Mouse (Mus musculus) hindbrain, embryonic 16.5 days (tissue): ENCODE results near the gene Tenm2. TPM values are rescaled to one million over a fixed set of nuclear protein-coding genes. Genes with fewer than 3 reads are reported as not detected.

ENCODE experiments used
- ATAC-seq: fragments of 200-750 bp; cut with Nextera tagmentation; 2 replicates; pipeline ENCODE4 v1.8.0; 2017; ENCODE audit warnings: moderate TSS enrichment, moderate library complexity
- H3K27ac ChIP-seq: fragments of 300-500 bp; sonication (generic); 2 replicates; pipeline ENCODE4 v1.5.1; 2014; ENCODE audit warnings: low read depth, mild to moderate bottlenecking, control low read depth, low read length, moderate library complexity
- H3K27me3 ChIP-seq: fragments of 300-500 bp; sonication (generic); replicated peaks from 2 replicates; pipeline ENCODE4 v1.6.1; 2014; ENCODE audit warnings: low read length; ENCODE audit not compliant: control insufficient read depth, insufficient read depth
- H3K36me3 ChIP-seq: fragments of 300-500 bp; sonication (generic); 2 replicates; pipeline ENCODE4 v1.6.1; 2014; ENCODE audit warnings: mild to moderate bottlenecking, low read length, moderate library complexity, mixed read lengths; ENCODE audit not compliant: control insufficient read depth, insufficient read depth
- H3K4me1 ChIP-seq: fragments of 300-500 bp; sonication (generic); 2 replicates; pipeline ENCODE4 v1.6.1; 2014; ENCODE audit warnings: low read depth, low read length; ENCODE audit not compliant: control insufficient read depth, insufficient read depth
- H3K4me2 ChIP-seq: fragments of 300-500 bp; sonication (generic); 2 replicates; pipeline ENCODE4 v1.6.1; 2014; ENCODE audit warnings: mild to moderate bottlenecking, low read length, control low read depth, moderate library complexity
- H3K4me3 ChIP-seq: fragments of 300-500 bp; sonication (generic); 2 replicates; pipeline ENCODE4 v1.5.1; 2014; ENCODE audit warnings: mild to moderate bottlenecking, low read length, control low read depth, moderate library complexity
- H3K9ac ChIP-seq: fragments of 300-500 bp; sonication (generic); 2 replicates; pipeline ENCODE4 v1.6.1; 2014; ENCODE audit warnings: low read depth, mild to moderate bottlenecking, control low read depth, low read length, moderate library complexity
- H3K9me3 ChIP-seq: fragments of 300-500 bp; sonication (generic); 2 replicates; pipeline ENCODE4 v1.6.1; 2014; ENCODE audit warnings: mild to moderate bottlenecking, low read length, moderate library complexity; ENCODE audit not compliant: control insufficient read depth
- WGBS: fragments of 180-500 bp; shearing (Covaris S2); extraction: QIAGEN DNeasy Blood & Tissue Kit; methylation state at CpG from one replicate; pipeline ENCODE4 v1.1.7; 2014; 5-methylcytosine and 5-hydroxymethylcytosine counted together
- polyA plus RNA-seq: library from polyadenylated mRNA; unstranded; fragments of >200 nt; fragmentation: Nextera tagmentation; extraction: Ambion mirVana; gene quantifications from 2 replicates; pipeline ENCODE4 v1.2.1, GENCODE M21; 2015

Tenm2 gene
- polyA plus RNA-seq, 1 experiment from 2014 or later = 33.2 TPM

GRCm38 (mm10) chr11:36226061-36226460 lies 1009.7 kb downstream of the Tenm2 start:
- no peaks in the 10 kb centered on the region for H3K9me3 ChIP-seq
- peaks cover 11% of the 10 kb centered on the region for H3K4me1 ChIP-seq
- no peaks in the 10 kb centered on the region for H3K27me3 ChIP-seq
- 33% methylated on average over 3 of the region's 3 CpGs for WGBS
- ATAC-seq = no peak
- H3K27ac ChIP-seq = no peak overlapping the region
- no peak overlapping the region for H3K4me3 ChIP-seq
- H3K4me2 ChIP-seq = no peak overlapping the region
- H3K36me3 ChIP-seq = no peaks in the 10 kb centered on the region
- H3K9ac ChIP-seq = no peak overlapping the region

GRCm38 (mm10) chr11:36223716-36224439 lies 1011.9 kb downstream of the Tenm2 start:
- Histone ChIP-seq H3K9ac (no peak overlapping the region), H3K27ac (no peak overlapping the region), H3K27me3 (no peaks in the 10 kb centered on the region), H3K9me3 (no peaks in the 10 kb centered on the region), H3K36me3 (no peaks in the 10 kb centered on the region), H3K4me2 (no peak overlapping the region), H3K4me3 (no peak overlapping the region), H3K4me1 (peaks cover 18% of the 10 kb centered on the region)
- no peak for ATAC-seq
- 81% methylated on average over 7 of the region's 7 CpGs for WGBS

GRCm38 (mm10) chr11:36222071-36222470 lies 1013.7 kb downstream of the Tenm2 start:
- Histone ChIP-seq H3K36me3 (no peaks in the 10 kb centered on the region), H3K4me3 (no peak overlapping the region), H3K9me3 (no peaks in the 10 kb centered on the region), H3K4me2 (no peak overlapping the region), H3K27me3 (no peaks in the 10 kb centered on the region), H3K9ac (no peak overlapping the region), H3K4me1 (peaks cover 18% of the 10 kb centered on the region), H3K27ac (peak overlapping the region; percentile 52)
- ATAC-seq = no peak
- 58% methylated on average over 3 of the region's 3 CpGs for WGBS

- ATAC-seq = peak; percentile 75
- 0 out of 2 replicates have a peak overlapping the region, but pooled peaks have one; percentile 28 for H3K9ac ChIP-seq
- 9% methylated on average over 10 of the region's 10 CpGs for WGBS
- H3K4me1 ChIP-seq = peaks cover 18% of the 10 kb centered on the region
- H3K4me2 ChIP-seq = peak overlapping the region; percentile 50
- no peaks in the 10 kb centered on the region for H3K36me3 ChIP-seq
- no peaks in the 10 kb centered on the region for H3K27me3 ChIP-seq
- peak overlapping the region; percentile 19 for H3K4me3 ChIP-seq
- H3K27ac ChIP-seq = peak overlapping the region; percentile 52
- no peaks in the 10 kb centered on the region for H3K9me3 ChIP-seq
Observed at GRCm38 (mm10) chr11:36221271-36221975, 1014.3 kb downstream of the Tenm2 start.

- 0 out of 2 replicates have a peak, but pooled peaks have one; percentile 48 for ATAC-seq
- H3K4me2 ChIP-seq = no peak overlapping the region
- H3K4me1 ChIP-seq = peaks cover 18% of the 10 kb centered on the region
- peak overlapping the region; percentile 44 for H3K9ac ChIP-seq
- H3K27me3 ChIP-seq = no peaks in the 10 kb centered on the region
- no peaks in the 10 kb centered on the region for H3K36me3 ChIP-seq
- H3K27ac ChIP-seq = peak overlapping the region; percentile 70
- WGBS = 17% methylated on average over 5 of the region's 5 CpGs
- no peak overlapping the region for H3K4me3 ChIP-seq
- no peaks in the 10 kb centered on the region for H3K9me3 ChIP-seq
Observed at GRCm38 (mm10) chr11:36220651-36221050, 1015.1 kb downstream of the Tenm2 start.

GRCm38 (mm10) chr11:36219586-36219985 lies 1016.2 kb downstream of the Tenm2 start:
- Histone ChIP-seq H3K9me3 (no peaks in the 10 kb centered on the region), H3K27me3 (no peaks in the 10 kb centered on the region), H3K27ac (no peak overlapping the region), H3K9ac (no peak overlapping the region), H3K4me1 (peaks cover 18% of the 10 kb centered on the region), H3K4me3 (no peak overlapping the region), H3K4me2 (no peak overlapping the region), H3K36me3 (no peaks in the 10 kb centered on the region)
- ATAC-seq = no peak
- 79% methylated on average over 4 of the region's 4 CpGs for WGBS

GRCm38 (mm10) chr11:36214589-36214988 lies 1021.2 kb downstream of the Tenm2 start:
- no peak overlapping the region for H3K9ac ChIP-seq
- no peaks in the 10 kb centered on the region for H3K36me3 ChIP-seq
- 57% methylated on average over 3 of the region's 3 CpGs for WGBS
- no peaks in the 10 kb centered on the region for H3K4me1 ChIP-seq
- no peak overlapping the region for H3K4me3 ChIP-seq
- peak; percentile 68; the same call in 1 of the 2 replicates for ATAC-seq
- no peak overlapping the region for H3K4me2 ChIP-seq
- no peaks in the 10 kb centered on the region for H3K9me3 ChIP-seq
- no peak overlapping the region for H3K27ac ChIP-seq
- H3K27me3 ChIP-seq = no peaks in the 10 kb centered on the region

GRCm38 (mm10) chr11:36204381-36204780 lies 1031.4 kb downstream of the Tenm2 start:
- no peak for ATAC-seq
- Histone ChIP-seq H3K4me2 (no peak overlapping the region), H3K9me3 (no peaks in the 10 kb centered on the region), H3K9ac (no peak overlapping the region), H3K27ac (no peak overlapping the region), H3K27me3 (no peaks in the 10 kb centered on the region), H3K4me1 (no peaks in the 10 kb centered on the region; the same call in 1 of the 2 replicates), H3K36me3 (peaks cover 7% of the 10 kb centered on the region), H3K4me3 (no peak overlapping the region)
- 59% methylated on average over 6 of the region's 6 CpGs for WGBS

- Histone ChIP-seq H3K27me3 (no peaks in the 10 kb centered on the region), H3K27ac (no peak overlapping the region), H3K9ac (no peak overlapping the region), H3K4me2 (no peak overlapping the region), H3K4me3 (no peak overlapping the region), H3K36me3 (peaks cover 7% of the 10 kb centered on the region), H3K4me1 (no peaks in the 10 kb centered on the region; the same call in 1 of the 2 replicates), H3K9me3 (no peaks in the 10 kb centered on the region)
- no peak for ATAC-seq
- 86% methylated on average over 1 of the region's 1 CpGs for WGBS
Observed at GRCm38 (mm10) chr11:36203896-36204295, 1031.9 kb downstream of the Tenm2 start.
